Mouse (Mus musculus) kidney, adult 2 months (tissue): ENCODE data around the gene Cobl. TPM values are rescaled to one million over a fixed set of nuclear protein-coding genes. Genes with fewer than 3 reads are reported as not detected.

Experiments used
- DNase-seq: peaks from one replicate; pipeline ENCODE4 v3.0.0; 2021
- H3K27ac ChIP-seq: fragments of 200-500 bp; 2 replicates; pipeline ENCODE4 v1.5.1; 2012; ENCODE audit warnings: low read depth, low read length, control low read depth, inconsistent platforms; ENCODE audit not compliant: insufficient read depth
- H3K27me3 ChIP-seq: fragments of 200-500 bp; replicated peaks from 2 replicates; pipeline ENCODE4 v1.6.1; 2012; ENCODE audit warnings: mild to moderate bottlenecking, moderate library complexity, low read length, inconsistent platforms; ENCODE audit not compliant: control insufficient read depth, insufficient read depth
- H3K36me3 ChIP-seq: fragments of 200-500 bp; 2 replicates; pipeline ENCODE4 v1.6.1; 2012; ENCODE audit warnings: mild to moderate bottlenecking, moderate library complexity, low read length, inconsistent platforms; ENCODE audit not compliant: control insufficient read depth, insufficient read depth
- H3K4me1 ChIP-seq: fragments of 200-500 bp; 2 replicates; pipeline ENCODE4 v1.6.1; 2011; ENCODE audit warnings: low read length; ENCODE audit not compliant: control insufficient read depth, insufficient read depth
- H3K4me3 ChIP-seq: fragments of 200-500 bp; 2 replicates; pipeline ENCODE4 v1.5.1; 2011; ENCODE audit warnings: mild to moderate bottlenecking, low read depth, low read length, control low read depth; ENCODE audit not compliant: insufficient read depth
- CTCF ChIP-seq: fragments of 200-500 bp; conservative IDR thresholded peaks from 2 replicates; pipeline ENCODE4 v1.5.1; 2011; ENCODE audit warnings: low read depth, mild to moderate bottlenecking, control low read depth, low read length, moderate library complexity, mixed read lengths; ENCODE audit not compliant: insufficient read depth, insufficient read length
- POLR2A ChIP-seq: fragments of 200-500 bp; IDR thresholded peaks from one replicate; pipeline ENCODE4 v1.6.1; 2011; ENCODE audit warnings: low read depth, low read length, control low read depth
- WGBS: fragments of 180-500 bp; shearing (Covaris S2); methylation state at CpG from one replicate; pipeline ENCODE4 v1.1.7; 2018; 5-methylcytosine and 5-hydroxymethylcytosine counted together
- polyA plus RNA-seq: library from polyadenylated mRNA; depleted of rRNA; stranded (reverse); fragments of >200 nt; gene quantifications from 2 replicates; pipeline ENCODE4 v1.2.3, GENCODE M21; 2012

Cobl gene
- polyA plus RNA-seq, 1 experiment, result 18.0 TPM

DNA sequence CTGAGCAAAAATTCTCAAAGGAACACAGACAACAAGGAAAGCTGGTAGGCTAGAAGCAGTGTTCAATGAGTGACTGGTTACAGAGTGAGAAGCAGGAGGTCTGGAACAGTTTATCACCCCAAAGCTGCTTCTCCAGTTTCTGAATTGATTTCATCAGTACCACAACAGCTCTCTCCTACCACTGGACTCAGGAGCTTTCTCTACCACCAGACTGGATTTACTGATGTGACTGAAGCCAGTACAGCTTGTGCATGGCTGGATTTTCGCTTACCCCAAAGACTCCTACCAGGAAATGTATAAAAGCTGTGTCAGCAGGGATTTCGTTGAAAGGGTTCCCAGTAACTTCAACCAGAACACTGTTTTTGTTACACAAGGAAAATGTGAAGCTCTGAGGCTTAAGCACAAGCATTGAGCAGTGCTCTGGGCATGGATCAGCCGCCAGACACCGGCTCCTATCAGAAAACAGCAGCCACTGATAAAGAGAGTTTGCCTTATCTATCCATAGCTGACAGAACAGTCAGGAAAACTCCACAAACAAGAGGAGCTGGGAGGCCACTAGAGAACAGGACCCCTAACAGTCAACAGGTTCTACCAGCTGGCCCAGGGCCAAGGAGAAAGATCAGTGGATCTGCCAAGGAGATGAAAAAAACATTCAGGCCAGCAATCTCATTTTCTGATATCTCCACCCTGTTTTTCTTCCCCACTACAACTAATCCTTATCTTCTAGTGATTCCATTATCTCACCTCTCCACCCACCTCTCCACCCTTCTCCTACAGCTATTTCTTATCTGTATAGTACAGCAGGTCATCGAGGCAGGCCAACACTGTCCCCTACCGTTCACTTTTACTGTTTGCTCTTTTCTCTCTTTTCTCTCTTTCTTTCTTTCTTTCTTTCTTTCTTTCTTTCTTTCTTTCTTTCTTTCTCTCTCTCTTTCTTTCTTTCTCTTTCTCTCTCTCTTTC is 259.3 kb downstream of the Cobl start:
- no peak overlapping the region for H3K27ac ChIP-seq
- no peaks in the 10 kb centered on the region for H3K36me3 ChIP-seq
- H3K4me3 ChIP-seq, result no peak overlapping the region
- no peak for DNase-seq
- WGBS, result 78% methylated on average over 6 of the region's 6 CpGs
- no peaks in the 10 kb centered on the region for H3K27me3 ChIP-seq
- H3K4me1 ChIP-seq, result no peaks in the 10 kb centered on the region
- TF ChIP-seq POLR2A, result no peak
- TF ChIP-seq CTCF, result no peak

DNA sequence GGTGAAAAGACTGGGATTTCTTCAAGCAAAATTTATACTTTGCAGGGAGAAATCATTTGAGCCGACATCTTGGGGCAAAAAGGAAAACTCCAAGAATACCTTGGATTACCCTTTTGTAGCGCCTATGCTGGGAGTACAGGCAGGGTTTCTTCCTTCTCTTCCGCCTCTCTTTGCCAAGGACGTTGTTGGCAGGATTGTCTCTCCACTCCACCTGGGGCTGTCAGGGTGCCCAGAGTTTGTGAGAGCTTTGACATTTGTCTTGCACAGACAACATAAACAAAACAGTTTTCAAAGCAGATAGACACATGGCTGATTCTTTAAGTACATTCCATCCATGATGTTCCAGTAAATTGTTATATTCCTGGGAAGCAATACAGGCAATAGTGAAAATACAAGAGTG is 265.3 kb downstream of the Cobl start:
- DNase-seq, result no peak
- 88% methylated on average over 4 of the region's 4 CpGs for WGBS

DNA sequence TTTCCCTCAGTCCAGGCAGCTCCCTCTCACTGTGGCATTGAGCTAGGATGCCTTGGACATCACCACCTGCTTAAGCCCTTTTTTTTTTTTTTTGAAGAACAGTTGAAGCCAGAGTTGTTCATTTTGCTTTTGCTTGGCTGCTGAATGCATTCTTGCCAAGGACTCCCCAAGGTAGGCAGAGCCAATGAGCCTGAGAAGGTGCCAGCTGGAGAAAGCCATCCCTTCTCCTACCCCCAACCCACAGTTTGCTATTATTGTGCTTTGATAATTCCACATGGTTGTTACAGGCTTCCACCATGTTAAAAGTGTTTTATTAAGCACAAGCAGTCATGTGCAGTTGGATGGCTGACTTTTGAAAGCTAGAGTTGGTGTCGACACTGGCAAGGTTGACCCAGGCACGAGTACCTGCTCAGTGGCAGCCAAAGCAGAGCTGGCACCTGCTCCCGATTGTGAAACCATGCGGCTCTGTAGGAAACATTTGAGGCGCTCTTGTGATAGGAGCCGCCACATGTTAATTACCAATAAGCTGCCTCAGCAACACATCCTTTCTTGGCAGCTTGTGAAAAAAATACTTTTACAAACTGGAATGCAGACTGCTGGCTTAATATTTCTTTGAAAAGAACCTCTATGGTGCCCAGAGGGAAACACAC is 265.9 kb downstream of the Cobl start:
- TF ChIP-seq CTCF (no peak), POLR2A (no peak)

More for the DNA sequence above, 265.3 kb downstream of the Cobl start:
- no peaks in the 10 kb centered on the region for H3K27me3 ChIP-seq
- H3K27ac ChIP-seq, result no peak overlapping the region
- H3K36me3 ChIP-seq, result no peaks in the 10 kb centered on the region
- no peak overlapping the region for H3K4me3 ChIP-seq
- no peak for TF ChIP-seq POLR2A
- TF ChIP-seq CTCF, result no peak
- H3K4me1 ChIP-seq, result no peaks in the 10 kb centered on the region

DNA sequence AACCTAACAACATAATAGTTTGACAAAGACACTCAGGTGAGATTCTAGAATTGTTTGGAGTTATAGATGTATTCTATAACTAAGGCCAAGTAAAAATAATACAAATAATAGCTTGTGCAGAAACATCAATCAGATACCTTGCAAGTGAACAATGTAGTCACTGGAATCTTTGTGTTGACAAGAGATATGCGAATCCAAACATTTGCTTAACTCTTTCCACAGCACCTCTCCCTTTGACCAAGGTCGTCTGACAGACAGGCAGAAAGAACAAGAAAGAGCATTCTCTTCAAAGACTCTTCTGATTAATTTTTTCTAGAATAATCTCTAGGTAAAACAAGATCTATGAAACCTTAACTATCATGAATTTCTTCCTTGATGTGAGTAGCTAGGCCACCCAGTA is 266.7 kb downstream of the Cobl start:
- H3K4me3 ChIP-seq, result no peak overlapping the region
- WGBS, result 79% methylated on average over 2 of the region's 2 CpGs
- no peak overlapping the region for H3K27ac ChIP-seq
- no peaks in the 10 kb centered on the region for H3K4me1 ChIP-seq
- TF ChIP-seq POLR2A, result no peak
- TF ChIP-seq CTCF, result no peak
- H3K27me3 ChIP-seq, result no peaks in the 10 kb centered on the region
- no peaks in the 10 kb centered on the region for H3K36me3 ChIP-seq
- no peak for DNase-seq

More for the DNA sequence above, 265.9 kb downstream of the Cobl start:
- DNase-seq, result no peak
- WGBS, result 72% methylated on average over 6 of the region's 6 CpGs
- Histone ChIP-seq H3K4me3 (no peak overlapping the region), H3K27me3 (no peaks in the 10 kb centered on the region), H3K27ac (no peak overlapping the region), H3K4me1 (no peaks in the 10 kb centered on the region), H3K36me3 (no peaks in the 10 kb centered on the region)

DNA sequence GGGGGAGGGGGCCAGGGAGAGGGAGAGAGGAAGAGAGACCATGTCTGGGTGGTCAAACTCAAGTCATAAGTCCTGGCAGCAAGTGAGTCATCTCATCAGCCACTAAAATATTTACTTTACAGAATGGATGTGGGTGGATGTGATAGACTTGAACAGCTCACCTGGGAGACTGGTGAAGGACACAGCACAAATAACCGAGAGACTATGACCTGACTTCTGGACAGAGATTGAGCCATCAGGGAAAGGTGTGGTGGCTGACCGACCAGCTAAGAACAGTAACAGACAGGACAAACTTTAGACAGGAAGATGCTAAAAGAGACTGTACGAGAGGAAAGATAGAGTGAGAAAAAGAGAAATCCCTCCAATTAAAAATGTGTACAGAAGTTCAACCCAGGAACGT is 267.2 kb downstream of the Cobl start:
- no peaks in the 10 kb centered on the region for H3K36me3 ChIP-seq
- no peaks in the 10 kb centered on the region for H3K4me1 ChIP-seq
- H3K27me3 ChIP-seq, result no peaks in the 10 kb centered on the region
- H3K27ac ChIP-seq, result no peak overlapping the region
- no peak overlapping the region for H3K4me3 ChIP-seq
- no peak for TF ChIP-seq POLR2A
- no peak for TF ChIP-seq CTCF
- 89% methylated on average over 4 of the region's 4 CpGs for WGBS
- DNase-seq, result no peak

DNA sequence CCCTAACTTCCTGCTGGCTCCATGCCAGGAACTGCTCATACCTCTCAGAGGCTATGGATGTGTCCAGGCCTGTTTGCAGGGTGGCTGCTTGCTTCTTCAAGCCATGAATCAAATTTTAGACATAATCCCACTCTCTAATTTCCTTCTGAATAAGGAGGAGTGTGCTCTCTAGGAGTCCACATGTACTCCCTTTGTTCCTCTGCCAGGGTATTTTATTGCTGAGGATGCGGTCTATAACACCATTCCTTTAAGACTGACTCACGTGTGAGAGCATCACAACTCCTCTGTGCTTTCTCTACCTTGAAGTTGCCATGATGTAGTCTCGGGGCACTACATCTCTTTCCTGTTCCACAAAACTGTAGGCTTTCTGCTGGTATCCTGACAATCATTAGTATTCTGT is 269.4 kb downstream of the Cobl start:
- TF ChIP-seq CTCF (no peak), POLR2A (no peak)

DNA sequence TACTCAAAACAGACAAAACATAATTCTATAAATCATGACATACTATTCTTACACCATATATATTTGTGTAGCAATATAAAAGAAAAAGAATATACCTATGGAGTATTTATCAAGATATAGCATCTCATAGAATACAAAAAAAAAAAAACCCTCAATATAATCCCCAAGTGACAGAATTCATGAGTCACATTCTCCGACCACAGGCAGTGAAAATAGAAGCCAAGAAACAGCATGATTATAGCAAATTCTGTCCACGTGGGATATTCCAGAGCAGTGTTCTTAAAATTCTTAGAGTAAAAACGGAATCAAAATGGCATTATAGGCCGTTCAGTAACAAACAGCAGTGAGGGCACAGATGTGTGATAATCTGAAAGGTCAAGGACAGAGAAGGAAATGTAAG is 271.4 kb downstream of the Cobl start:
- H3K4me3 ChIP-seq, result no peak overlapping the region
- no peaks in the 10 kb centered on the region for H3K36me3 ChIP-seq
- WGBS, result 67% methylated on average over 4 of the region's 4 CpGs
- H3K27ac ChIP-seq, result no peak overlapping the region
- H3K27me3 ChIP-seq, result no peaks in the 10 kb centered on the region
- H3K4me1 ChIP-seq, result no peaks in the 10 kb centered on the region
- no peak for TF ChIP-seq POLR2A
- no peak for TF ChIP-seq CTCF
- DNase-seq, result no peak

More for the DNA sequence above, 269.4 kb downstream of the Cobl start:
- Histone ChIP-seq H3K4me1 (no peaks in the 10 kb centered on the region), H3K36me3 (no peaks in the 10 kb centered on the region), H3K4me3 (no peak overlapping the region), H3K27me3 (no peaks in the 10 kb centered on the region), H3K27ac (no peak overlapping the region)
- 78% methylated on average over 3 of the region's 3 CpGs for WGBS
- DNase-seq, result no peak
